Mouse (Mus musculus) olfactory bulb, adult 2 months (tissue): ENCODE measurements around the gene Cpne6. TPM values are rescaled to one million over a fixed set of nuclear protein-coding genes. Genes with fewer than 3 reads are reported as not detected.

Source experiments
- H3K27ac ChIP-seq: fragments of 200-500 bp; 2 replicates; pipeline ENCODE4 v1.5.1; 2012; ENCODE audit warnings: low read depth, low read length; ENCODE audit not compliant: insufficient read depth
- H3K4me1 ChIP-seq: fragments of 200-500 bp; 2 replicates; pipeline ENCODE4 v1.6.1; 2012; ENCODE audit warnings: low read length; ENCODE audit not compliant: control insufficient read depth, insufficient read depth
- H3K4me3 ChIP-seq: fragments of 200-500 bp; 2 replicates; pipeline ENCODE4 v1.5.1; 2012; ENCODE audit warnings: mild to moderate bottlenecking, low read depth, low read length, moderate library complexity; ENCODE audit not compliant: insufficient read depth
- CTCF ChIP-seq: fragments of 200-500 bp; IDR thresholded peaks from 2 replicates; pipeline ENCODE4 v1.5.1; 2012; ENCODE audit warnings: low read depth, mild to moderate bottlenecking, low read length, moderate library complexity; ENCODE audit not compliant: insufficient read depth
- POLR2A ChIP-seq: fragments of 200-500 bp; IDR thresholded peaks from 2 replicates; pipeline ENCODE4 v1.6.1; 2012; ENCODE audit warnings: mild to moderate bottlenecking, low read depth, low read length, moderate library complexity; ENCODE audit not compliant: insufficient read depth
- WGBS: fragments of 180-500 bp; shearing (Covaris S2); methylation state at CpG from one replicate; pipeline ENCODE4 v1.1.7; 2018; 5-methylcytosine and 5-hydroxymethylcytosine counted together
- polyA plus RNA-seq: library from polyadenylated mRNA; stranded (reverse); fragments of >200 nt; gene quantifications from 2 replicates; pipeline ENCODE4 v1.2.4, GENCODE M21; 2012; ENCODE audit warnings: low replicate concordance; ENCODE audit not compliant: missing spikeins, insufficient read depth, insufficient read length

The Cpne6 gene
- polyA plus RNA-seq, 1 experiment: 357 TPM

GRCm38 (mm10) chr14:55495509-55496240, 14.6 kb upstream of the Cpne6 start:
- TF ChIP-seq CTCF (no peak), POLR2A (no peak)
- Histone ChIP-seq H3K27ac (no peak overlapping the region), H3K4me3 (no peak overlapping the region), H3K4me1 (peaks cover 6% of the 10 kb centered on the region)
- WGBS: 66% methylated on average over 20 of the region's 20 CpGs

DNA sequence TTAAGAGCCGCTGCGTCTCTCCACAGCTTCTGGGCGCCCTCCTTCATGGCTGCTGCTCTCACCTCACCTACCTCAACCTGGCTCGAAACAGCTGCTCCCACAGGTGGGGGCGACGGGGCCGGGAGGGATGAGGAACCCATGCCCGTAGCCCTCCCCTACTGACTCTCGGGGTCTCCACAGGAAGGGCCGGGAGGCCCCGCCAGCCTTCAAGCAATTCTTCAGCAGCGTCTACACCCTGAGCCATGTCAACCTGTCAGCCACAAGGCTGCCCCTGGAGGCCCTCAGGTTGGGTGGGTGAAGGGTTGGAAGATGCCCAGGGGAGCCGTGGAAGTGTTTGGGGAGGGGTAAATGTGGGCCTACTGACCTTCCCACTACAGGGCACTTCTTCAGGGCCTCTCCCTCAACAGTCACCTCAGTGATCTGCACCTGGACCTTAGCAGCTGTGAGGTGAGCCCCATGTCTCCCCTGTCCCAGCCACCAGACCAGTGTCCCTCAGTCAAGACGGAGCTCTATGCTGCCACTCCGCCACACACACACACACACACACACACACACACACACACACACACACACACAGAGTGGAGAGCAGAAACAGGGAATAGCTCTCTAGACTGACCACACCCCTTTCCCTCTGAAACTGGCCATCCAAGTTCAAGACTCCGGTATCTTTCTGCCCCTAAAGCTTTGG, 13.3 kb upstream of the Cpne6 start:
- H3K4me3 ChIP-seq: no peak overlapping the region
- H3K27ac ChIP-seq: no peak overlapping the region
- peaks cover 4% of the 10 kb centered on the region for H3K4me1 ChIP-seq
- TF ChIP-seq POLR2A: no peak
- WGBS: 80% methylated on average over 16 of the region's 16 CpGs

- H3K27ac ChIP-seq: no peak overlapping the region
- 33% methylated on average over 6 of the region's 6 CpGs for WGBS
- TF ChIP-seq POLR2A: no peak
- TF ChIP-seq CTCF: peak; percentile 91
- H3K4me3 ChIP-seq: no peak overlapping the region
- peaks cover 4% of the 10 kb centered on the region for H3K4me1 ChIP-seq
Measured at GRCm38 (mm10) chr14:55497449-55497821, 12.8 kb upstream of the Cpne6 start.

GRCm38 (mm10) chr14:55505612-55506011, 4.6 kb upstream of the Cpne6 start:
- WGBS: 71% methylated on average over 9 of the region's 9 CpGs
- Histone ChIP-seq H3K4me3 (no peak overlapping the region), H3K27ac (no peak overlapping the region), H3K4me1 (peaks cover 23% of the 10 kb centered on the region)
- TF ChIP-seq POLR2A (no peak), CTCF (no peak)

- TF ChIP-seq CTCF (no peak), POLR2A (no peak)
- Histone ChIP-seq H3K4me3 (no peak overlapping the region), H3K4me1 (peaks cover 38% of the 10 kb centered on the region), H3K27ac (no peak overlapping the region)
- WGBS: 68% methylated on average over 7 of the region's 7 CpGs
Measured at GRCm38 (mm10) chr14:55507801-55508200, 2.4 kb upstream of the Cpne6 start.

DNA sequence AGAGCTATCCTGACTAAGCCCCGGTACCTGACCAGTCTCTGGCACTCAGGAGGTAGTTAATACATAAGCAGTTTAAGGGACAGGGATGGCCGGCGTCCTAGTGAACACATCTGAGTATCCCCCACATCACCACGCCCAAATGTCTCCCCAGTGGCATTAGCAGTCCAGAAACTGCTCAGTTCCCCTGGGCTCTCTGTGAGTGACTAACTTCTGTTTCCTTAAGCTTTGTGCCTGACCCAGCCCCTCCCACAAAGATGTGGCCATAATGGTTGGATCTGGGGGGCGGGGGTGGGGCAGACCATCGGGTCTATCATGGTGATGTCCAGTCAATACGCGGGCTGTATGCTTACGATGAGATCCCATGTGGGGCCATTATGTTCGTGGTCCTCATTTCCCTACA, 705 bp upstream of the Cpne6 start:
- peaks cover 38% of the 10 kb centered on the region for H3K4me1 ChIP-seq
- 72% methylated on average over 10 of the region's 10 CpGs for WGBS
- H3K27ac ChIP-seq: no peak overlapping the region
- no peak overlapping the region for H3K4me3 ChIP-seq
- no peak for TF ChIP-seq CTCF
- TF ChIP-seq POLR2A: no peak

GRCm38 (mm10) chr14:55511037-55511436, 792 bp downstream of the Cpne6 start:
- Histone ChIP-seq H3K4me1 (peaks cover 34% of the 10 kb centered on the region), H3K4me3 (peak overlapping the region; percentile 55), H3K27ac (peak overlapping the region; percentile 94)
- 15% methylated on average over 7 of the region's 7 CpGs for WGBS
- TF ChIP-seq CTCF: no peak
- TF ChIP-seq POLR2A: 0 out of 2 replicates have a peak, but pooled peaks have one; percentile 15

- 57% methylated on average over 10 of the region's 10 CpGs for WGBS
- no peak for TF ChIP-seq CTCF
- TF ChIP-seq POLR2A: no peak
- peak overlapping the region; percentile 36 for H3K4me3 ChIP-seq
- H3K27ac ChIP-seq: peak overlapping the region; percentile 29; the same call in 1 of the 2 replicates
- peaks cover 39% of the 10 kb centered on the region for H3K4me1 ChIP-seq
Measured at GRCm38 (mm10) chr14:55513927-55514326, 3.7 kb downstream of the Cpne6 start.

DNA sequence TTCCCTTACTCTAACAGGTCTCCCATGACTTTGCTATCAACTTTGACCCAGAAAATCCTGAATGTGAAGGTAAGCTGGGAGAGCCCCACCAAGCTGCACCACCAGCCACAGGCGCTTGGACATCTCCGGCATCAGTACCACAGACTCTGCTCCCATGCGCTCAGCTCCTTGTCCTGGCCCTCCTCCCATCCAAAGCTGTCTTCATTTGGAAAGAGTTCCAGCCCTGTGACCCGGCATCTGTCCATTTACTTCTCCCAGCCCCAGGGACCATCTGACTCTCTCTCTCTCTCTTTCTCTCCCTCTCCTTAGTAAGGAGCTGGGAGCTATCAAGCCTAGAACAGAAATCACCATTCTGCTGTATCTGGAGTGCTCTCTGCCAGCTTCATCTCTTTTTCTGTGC, 5.6 kb downstream of the Cpne6 start:
- 67% methylated on average over 4 of the region's 4 CpGs for WGBS
- Histone ChIP-seq H3K4me3 (peak overlapping the region; percentile 16), H3K27ac (0 out of 2 replicates have a peak overlapping the region, but pooled peaks have one; percentile 74), H3K4me1 (peaks cover 39% of the 10 kb centered on the region)
- TF ChIP-seq CTCF (no peak), POLR2A (no peak)
